Mouse (Mus musculus): Measurements from ENCODE around the gene Eps8l1.

DNA sequence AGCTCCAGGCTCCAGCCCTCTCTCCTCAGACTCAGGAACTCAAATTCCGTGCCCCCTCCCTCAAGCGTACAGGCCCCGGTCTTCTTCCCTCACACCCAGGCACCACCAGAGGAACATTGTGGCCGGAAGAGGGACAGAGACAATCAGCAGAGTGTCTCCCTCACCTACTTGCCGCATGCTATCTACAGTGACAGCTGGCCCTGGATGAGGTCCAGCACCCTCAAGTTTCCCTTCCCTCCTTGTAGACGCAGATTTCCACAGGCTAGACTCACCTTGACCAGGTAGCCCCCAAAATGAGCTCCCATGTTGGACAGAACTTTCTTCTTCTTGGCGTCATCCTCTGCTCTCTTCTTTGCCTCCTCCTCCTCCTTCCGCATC is 48.3 kb downstream of the Eps8l1 start:
- TF ChIP-seq POLR2A (IDR thresholded peaks at IDR 0.05; ENCODE audit: extremely low read depth, insufficient read depth, low read length) = no peak
- TF ChIP-seq CTCF (IDR thresholded peaks at IDR 0.05; ENCODE audit: extremely low read depth, insufficient read depth, low read length) = no peak

Data from cortical plate, adult 2 months (tissue).